Mouse (Mus musculus) heart, adult 11 months (tissue): ENCODE measurements around the gene Maml3.

Experiments
- DNase-seq: peaks from one replicate; pipeline ENCODE4 v3.0.0; 2022

The Maml3 gene

GRCm38 (mm10) chr3:51648037-51648664 lies 456.7 kb downstream of the Maml3 start:
- DNase-seq, result peak; percentile 96

- DNase-seq, result no peak
Measured at GRCm38 (mm10) chr3:51647356-51647755, 457.5 kb downstream of the Maml3 start.

- no peak for DNase-seq
Measured at GRCm38 (mm10) chr3:51646301-51646700, 458.6 kb downstream of the Maml3 start.

GRCm38 (mm10) chr3:51645484-51645883 lies 459.4 kb downstream of the Maml3 start:
- DNase-seq, result no peak

GRCm38 (mm10) chr3:51638260-51638659 lies 466.6 kb downstream of the Maml3 start:
- DNase-seq, result no peak

GRCm38 (mm10) chr3:51637326-51637725 lies 467.6 kb downstream of the Maml3 start:
- no peak for DNase-seq

GRCm38 (mm10) chr3:51636700-51637099 lies 468.2 kb downstream of the Maml3 start:
- peak; percentile 92 for DNase-seq

- DNase-seq, result no peak
Measured at GRCm38 (mm10) chr3:51635960-51636359, 468.9 kb downstream of the Maml3 start.
